ENCODE assay signal across 17 mouse cellular contexts in the genomic region with DNA sequence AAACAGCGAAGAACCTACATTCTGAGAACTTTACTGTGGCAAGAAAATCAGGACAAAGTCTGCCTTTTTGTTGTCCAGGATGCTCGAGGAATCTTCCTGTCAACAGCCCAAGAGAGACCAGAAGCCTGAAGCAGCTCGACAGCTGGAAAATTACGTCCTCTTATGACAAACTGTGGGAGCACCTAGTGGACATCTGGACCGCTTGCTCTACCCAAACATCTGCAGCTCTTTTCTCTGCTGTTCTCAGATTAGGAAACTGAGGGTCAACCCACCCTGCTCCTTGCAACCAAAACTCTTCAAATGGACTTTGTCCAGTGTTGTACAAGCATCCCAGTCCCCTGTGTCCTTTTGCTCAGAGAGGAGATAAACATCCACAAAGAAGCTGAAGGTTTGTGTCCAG. TPM values are rescaled to one million over a fixed set of nuclear protein-coding genes. Genes with fewer than 3 reads are reported as not detected.
DNase-seq lines count a peak whose midpoint lies in the region; ATAC-seq and TF ChIP-seq lines count a peak whose summit lies in the region.
"Had no signal": no experiment of that assay in that cellular context is flagged by ENCODE, and none has a peak within 500 bp of the region (broad histone marks: within the 10 kb centered on the region; RNA-seq: fewer than 3 reads in every experiment).

No protein-coding gene starts in this region.

- H3K4me1 ChIP-seq in heart, embryonic 12.5 days (replicated peaks) = no peaks in the 10 kb centered on the region
- H3K4me1 ChIP-seq in neural tube, embryonic 15.5 days = no peaks in the 10 kb centered on the region
- no peaks in the 10 kb centered on the region for H3K4me1 ChIP-seq in stomach, postnatal 0 days (replicated peaks; ENCODE audit: control insufficient read depth, insufficient read depth)
- H3K4me1 ChIP-seq in forebrain, embryonic 13.5 days = no peaks in the 10 kb centered on the region
- no peaks in the 10 kb centered on the region for H3K4me1 ChIP-seq in hindbrain, embryonic 10.5 days (replicated peaks)
- H3K4me1 ChIP-seq: hindbrain, embryonic 15.5 days had no signal

- H3K4me2 ChIP-seq in heart, embryonic 12.5 days = no peak overlapping the region
- no peak overlapping the region for H3K4me2 ChIP-seq in neural tube, embryonic 15.5 days
- no peak overlapping the region for H3K4me2 ChIP-seq in stomach, postnatal 0 days (replicated peaks; ENCODE audit: low read depth)
- H3K4me2 ChIP-seq in forebrain, embryonic 13.5 days = no peak overlapping the region
- H3K4me2 ChIP-seq: hindbrain, embryonic 15.5 days; neural tube, embryonic 13.5 days had no signal

- TF ChIP-seq EP300 in stomach, postnatal 0 days (optimal IDR thresholded peaks at IDR 0.05) = no peak

- DNase-seq in heart, adult 11 months = peak; percentile 98
- DNase-seq in neural tube, embryonic 10.5 days (ENCODE audit: extremely low spot score, low spot score) = peak; percentile 17
- peak; percentile 24 to 36 for DNase-seq in heart, postnatal 14 days
- no peak for DNase-seq in stomach, postnatal 0 days (ENCODE audit: low spot score)
- no peak for DNase-seq in hindbrain, embryonic 10.5 days (ENCODE audit: low spot score)
- DNase-seq: cerebellum, adult 11 months; thymus, adult 2 months had no signal

- intact Hi-C loops in heart, postnatal 14 days (cut with DNase I) = no loop called here

- no peak overlapping the region for H3K27ac ChIP-seq in heart, embryonic 12.5 days (ENCODE audit: poor library complexity, severe bottlenecking)
- H3K27ac ChIP-seq in neural tube, embryonic 15.5 days (replicated peaks) = no peak overlapping the region; the same call in 1 of the 2 replicates
- H3K27ac ChIP-seq in stomach, postnatal 0 days (replicated peaks) = no peak overlapping the region
- H3K27ac ChIP-seq in forebrain, embryonic 13.5 days = no peak overlapping the region
- H3K27ac ChIP-seq in hindbrain, embryonic 10.5 days = no peak overlapping the region
- H3K27ac ChIP-seq: hindbrain, embryonic 15.5 days; limb, embryonic 10.5 days; liver, embryonic 14.5 days; neural tube, embryonic 13.5 days had no signal

- H3K36me3 ChIP-seq in heart, embryonic 12.5 days = no peaks in the 10 kb centered on the region
- no peaks in the 10 kb centered on the region for H3K36me3 ChIP-seq in neural tube, embryonic 15.5 days
- no peaks in the 10 kb centered on the region for H3K36me3 ChIP-seq in stomach, postnatal 0 days (ENCODE audit: control insufficient read depth, insufficient read depth, low read length)
- no peaks in the 10 kb centered on the region for H3K36me3 ChIP-seq in forebrain, embryonic 13.5 days (ENCODE audit: poor library complexity, severe bottlenecking)
- no peaks in the 10 kb centered on the region for H3K36me3 ChIP-seq in hindbrain, embryonic 10.5 days
- H3K36me3 ChIP-seq: hindbrain, embryonic 15.5 days; limb, embryonic 10.5 days; neural tube, embryonic 13.5 days had no signal

- no peak for ATAC-seq in heart, embryonic 12.5 days (ENCODE audit: insufficient number of reproducible peaks, low FRiP score)
- ATAC-seq in neural tube, embryonic 15.5 days (ENCODE audit: low FRiP score) = no peak
- no peak for ATAC-seq in stomach, postnatal 0 days (ENCODE audit: low FRiP score, low TSS enrichment)
- no peak for ATAC-seq in forebrain, embryonic 13.5 days
- ATAC-seq: Patski had no signal

- 49% methylated on average over 5 of the region's 5 CpGs for WGBS in heart, embryonic 12.5 days
- 55% methylated on average over 5 of the region's 5 CpGs for WGBS in neural tube, embryonic 15.5 days
- 49% methylated on average over 5 of the region's 5 CpGs for WGBS in stomach, postnatal 0 days
- whole genome bisulfite sequencing in forebrain, embryonic 13.5 days = 79% methylated on average over 5 of the region's 5 CpGs
- WGBS in hindbrain, embryonic 10.5 days = 69% methylated on average over 5 of the region's 5 CpGs

- H3K9me3 ChIP-seq in heart, embryonic 12.5 days (replicated peaks) = no peaks in the 10 kb centered on the region
- no peaks in the 10 kb centered on the region for H3K9me3 ChIP-seq in neural tube, embryonic 15.5 days (replicated peaks)
- no peaks in the 10 kb centered on the region for H3K9me3 ChIP-seq in stomach, postnatal 0 days (ENCODE audit: control insufficient read depth, low read length)
- no peaks in the 10 kb centered on the region for H3K9me3 ChIP-seq in forebrain, embryonic 13.5 days (replicated peaks)
- no peaks in the 10 kb centered on the region for H3K9me3 ChIP-seq in hindbrain, embryonic 10.5 days
- H3K9me3 ChIP-seq: hindbrain, embryonic 15.5 days; limb, embryonic 10.5 days; neural tube, embryonic 13.5 days had no signal

- peak; percentile 25; the same call in 1 of the 2 replicates for TF ChIP-seq CTCF in stomach, postnatal 0 days (IDR thresholded peaks at IDR 0.05; ENCODE audit: low read depth)

- H3K9ac ChIP-seq in heart, embryonic 12.5 days = no peak overlapping the region
- H3K9ac ChIP-seq in neural tube, embryonic 15.5 days (replicated peaks) = no peak overlapping the region
- no peak overlapping the region for H3K9ac ChIP-seq in stomach, postnatal 0 days (ENCODE audit: low read length)
- H3K9ac ChIP-seq in forebrain, embryonic 13.5 days = no peak overlapping the region
- H3K9ac ChIP-seq: hindbrain, embryonic 15.5 days; liver, embryonic 14.5 days; neural tube, embryonic 13.5 days had no signal

- H3K27me3 ChIP-seq in heart, embryonic 12.5 days (replicated peaks) = no peaks in the 10 kb centered on the region
- H3K27me3 ChIP-seq in neural tube, embryonic 15.5 days (replicated peaks) = no peaks in the 10 kb centered on the region
- no peaks in the 10 kb centered on the region for H3K27me3 ChIP-seq in stomach, postnatal 0 days (ENCODE audit: control insufficient read depth, insufficient read depth, low read length)
- no peaks in the 10 kb centered on the region for H3K27me3 ChIP-seq in forebrain, embryonic 13.5 days
- H3K27me3 ChIP-seq in hindbrain, embryonic 10.5 days (ENCODE audit: insufficient read depth, poor library complexity, severe bottlenecking) = no peaks in the 10 kb centered on the region
- H3K27me3 ChIP-seq: hindbrain, embryonic 15.5 days; neural tube, embryonic 13.5 days; Patski had no signal

- no peak overlapping the region for H3K4me3 ChIP-seq in heart, embryonic 12.5 days
- no peak overlapping the region for H3K4me3 ChIP-seq in neural tube, embryonic 15.5 days (replicated peaks)
- no peak overlapping the region for H3K4me3 ChIP-seq in stomach, postnatal 0 days (ENCODE audit: low read depth, low read length)
- no peak overlapping the region for H3K4me3 ChIP-seq in forebrain, embryonic 13.5 days
- H3K4me3 ChIP-seq in hindbrain, embryonic 10.5 days = no peak overlapping the region
- H3K4me3 ChIP-seq: erythroblast, embryonic 14.5 days; hindbrain, embryonic 15.5 days; limb, embryonic 10.5 days; neural tube, embryonic 13.5 days had no signal

RNA-seq across cellular contexts. Expression of gene Slc24a5, which starts 43.5 kb away (rescaled TPM):
- polyA plus RNA-seq in heart, embryonic 12.5 days (2016; fragmentation: Nextera tagmentation; extraction: Ambion mirVana) = 2.9 and 4.1 TPM in 2 replicates
- polyA plus RNA-seq in neural tube, embryonic 15.5 days (2015; fragmentation: Nextera tagmentation; extraction: Ambion mirVana) = 2.7 and 5.0 TPM in 2 replicates
- total RNA-seq in heart, postnatal 14 days (2021) = 1 to 10 TPM in 1 of 2 experiments, under 1 TPM in 1; 0.90 to 1.4 TPM
- 0.62 and 0.73 TPM in 2 replicates for polyA plus RNA-seq in stomach, postnatal 0 days (2015; fragmentation: Nextera tagmentation; extraction: Ambion mirVana)
- 4.6 and 5.1 TPM in 2 replicates for polyA plus RNA-seq in forebrain, embryonic 13.5 days (2015; fragmentation: Nextera tagmentation; extraction: Ambion mirVana)
- polyA plus RNA-seq in hindbrain, embryonic 10.5 days (2016; fragmentation: Nextera tagmentation; extraction: Ambion mirVana) = 3.5 and 4.7 TPM in 2 replicates
- total RNA-seq: megakaryocyte, adult 5-6 weeks had no signal
- polyA plus RNA-seq: erythroblast, embryonic 14.5 days; thymus, adult 2 months had no signal

Comparison
In these comparisons a context has a peak if more than half of its experiments do, and no peak if none do; other contexts are left out.
1. DNase-seq: peak in heart, adult 11 months (single experiment), neural tube, embryonic 10.5 days (single experiment) and heart, postnatal 14 days (2 of 2); none in stomach, postnatal 0 days (single experiment) and hindbrain, embryonic 10.5 days (single experiment).